Mouse (Mus musculus) CH12.LX (cell line): ENCODE measurements at regions not wholly inside any gene's neighbourhood (a gene's known extent, or its start where the extent isn't known, plus 50 kb on each side); places are given as distances from the start of the nearest gene placed in this dataset.

Experiments
- DNase-seq: peaks from one replicate; pipeline ENCODE4 v3.0.0-alpha.2; 2013; ENCODE audit errors: extremely low read depth
- H3K27ac ChIP-seq: 2 replicates; pipeline ENCODE4 v1.5.1; 2012; ENCODE audit warnings: low read depth, mild to moderate bottlenecking, control low read depth, moderate library complexity; ENCODE audit not compliant: insufficient read depth
- H3K27me3 ChIP-seq: replicated peaks from 2 replicates; pipeline ENCODE3; 2012; ENCODE audit warnings: inconsistent platforms
- H3K36me3 ChIP-seq, 2 experiments: replicated peaks in 1 of 2; 2 replicates each; pipeline versions ENCODE3 to v1.6.1; 2012; ENCODE audit warnings: inconsistent platforms in 1 of 2, low read length in 1 of 2, mild to moderate bottlenecking in 1 of 2, mixed read lengths in 1 of 2, moderate library complexity in 1 of 2; ENCODE audit not compliant: control insufficient read depth in 1 of 2, insufficient read depth in 1 of 2
- H3K4me1 ChIP-seq, 2 experiments: 2 replicates each; pipeline ENCODE4 v1.6.1; 2012; ENCODE audit warnings: inconsistent platforms in 1 of 2, moderate library complexity in 1 of 2; ENCODE audit not compliant: insufficient read depth in 2 of 2, control insufficient read depth in 1 of 2
- H3K4me2 ChIP-seq: 2 replicates; pipeline ENCODE4 v1.6.1; 2012; ENCODE audit warnings: low read depth, mild to moderate bottlenecking, control low read depth; ENCODE audit not compliant: poor library complexity, insufficient read depth, severe bottlenecking
- H3K4me3 ChIP-seq, 3 experiments: fragments of 150-350 bp in 1 of 3; sonication (generic) in 1 of 3; replicated peaks in 1 of 3; 2 replicates each; pipeline versions ENCODE3 to v1.5.1; 2011 to 2012; ENCODE audit warnings: low read depth in 2 of 3, low read length in 2 of 3, mild to moderate bottlenecking in 2 of 3, moderate library complexity in 2 of 3, control low read depth in 1 of 3, improper control_type of control experiment in 1 of 3, inconsistent platforms in 1 of 3, mixed read lengths in 1 of 3; ENCODE audit not compliant: poor library complexity in 1 of 3
- H3K79me2 ChIP-seq: replicated peaks from 2 replicates; pipeline ENCODE4 v1.6.1; 2012; ENCODE audit warnings: mild to moderate bottlenecking, moderate library complexity; ENCODE audit not compliant: control insufficient read depth, poor library complexity, insufficient read depth, severe bottlenecking; ENCODE audit errors: extremely low read depth
- H3K9ac ChIP-seq: 2 replicates; pipeline ENCODE4 v1.6.1; 2012; ENCODE audit warnings: low read depth, mild to moderate bottlenecking, control low read depth, moderate library complexity; ENCODE audit not compliant: insufficient read depth
- H3K9me3 ChIP-seq: replicated peaks from 2 replicates; pipeline ENCODE3; 2012; ENCODE audit warnings: low read length, inconsistent platforms, mixed read lengths
- BHLHE40 ChIP-seq: IDR thresholded peaks from 2 replicates; pipeline ENCODE4 v1.6.1; 2011; ENCODE audit warnings: mild to moderate bottlenecking, low read depth, low read length, improper control_type of control experiment
- CHD1 ChIP-seq: IDR thresholded peaks from 2 replicates; pipeline ENCODE4 v1.6.1; 2012; ENCODE audit warnings: low read depth, low read length, improper control_type of control experiment, inconsistent platforms
- ELF1 ChIP-seq: IDR thresholded peaks from 2 replicates; pipeline ENCODE4 v1.6.1; 2014; ENCODE audit warnings: low read depth, mild to moderate bottlenecking, inconsistent platforms, low read length, improper control_type of control experiment
- ETS1 ChIP-seq: conservative IDR thresholded peaks from 2 replicates; pipeline ENCODE4 v1.6.1; 2012; ENCODE audit warnings: low read depth, mild to moderate bottlenecking, inconsistent platforms, low read length, improper control_type of control experiment, moderate library complexity
- GABPA ChIP-seq: IDR thresholded peaks from 2 replicates; pipeline ENCODE4 v1.6.1; 2012; ENCODE audit warnings: low read depth, low read length, improper control_type of control experiment, inconsistent platforms; ENCODE audit not compliant: insufficient replicate concordance
- HCFC1 ChIP-seq: IDR thresholded peaks from 2 replicates; pipeline ENCODE4 v1.6.1; 2012; ENCODE audit warnings: low read depth, mild to moderate bottlenecking, inconsistent platforms, low read length, improper control_type of control experiment
- JUND ChIP-seq: conservative IDR thresholded peaks from 2 replicates; pipeline ENCODE4 v1.6.1; 2011; ENCODE audit warnings: low read depth, low read length, improper control_type of control experiment
- KAT2A ChIP-seq: IDR thresholded peaks from 2 replicates; pipeline ENCODE4 v1.6.1; 2012; ENCODE audit warnings: low read length, improper control_type of control experiment, inconsistent platforms; ENCODE audit not compliant: insufficient replicate concordance
- MXI1 ChIP-seq: IDR thresholded peaks from 2 replicates; pipeline ENCODE4 v1.6.1; 2011; ENCODE audit warnings: mild to moderate bottlenecking, low read depth, low read length, improper control_type of control experiment
- MYC ChIP-seq: IDR thresholded peaks from 2 replicates; pipeline ENCODE4 v1.6.1; 2011; ENCODE audit warnings: low read depth, mild to moderate bottlenecking, improper control_type of control experiment, low read length
- NELFE ChIP-seq: IDR thresholded peaks from 2 replicates; pipeline ENCODE4 v1.6.1; 2011; ENCODE audit warnings: low read depth, low read length, improper control_type of control experiment
- PAX5 ChIP-seq: IDR thresholded peaks from 2 replicates; pipeline ENCODE4 v1.6.1; 2012; ENCODE audit warnings: low read length, inconsistent platforms, mixed read lengths
- POLR2A ChIP-seq: IDR thresholded peaks from 2 replicates; pipeline ENCODE4 v1.6.1; 2011; ENCODE audit warnings: low read depth, mild to moderate bottlenecking, improper control_type of control experiment, low read length
- RAD21 ChIP-seq: IDR thresholded peaks from 2 replicates; pipeline ENCODE4 v1.6.1; 2011; ENCODE audit warnings: low read depth, mild to moderate bottlenecking, low read length, improper control_type of control experiment, moderate library complexity
- RCOR1 ChIP-seq: conservative IDR thresholded peaks from 2 replicates; pipeline ENCODE4 v1.6.1; 2012; ENCODE audit warnings: low read depth, mild to moderate bottlenecking, inconsistent platforms, low read length, improper control_type of control experiment
- TBP ChIP-seq: conservative IDR thresholded peaks from 2 replicates; pipeline ENCODE4 v1.6.1; 2011; ENCODE audit warnings: low read depth, low read length, improper control_type of control experiment
- UBTF ChIP-seq: IDR thresholded peaks from 2 replicates; pipeline ENCODE4 v1.6.1; 2012; ENCODE audit warnings: low read depth, mild to moderate bottlenecking, inconsistent platforms, low read length, improper control_type of control experiment, moderate library complexity
- USF2 ChIP-seq: conservative IDR thresholded peaks from 2 replicates; pipeline ENCODE4 v1.6.1; 2011; ENCODE audit warnings: low read depth, low read length, improper control_type of control experiment
- ZC3H11A ChIP-seq: IDR thresholded peaks from 2 replicates; pipeline ENCODE4 v1.6.1; 2012; ENCODE audit warnings: low read depth, mild to moderate bottlenecking, inconsistent platforms, low read length, improper control_type of control experiment
- ZKSCAN1 ChIP-seq: IDR thresholded peaks from 2 replicates; pipeline ENCODE4 v1.6.1; 2012; ENCODE audit warnings: low read depth, inconsistent platforms, low read length, improper control_type of control experiment, borderline replicate concordance
- dilution Hi-C: fragments of 300-500 bp; cut with MboI; formaldehyde crosslinking; loops from 2 replicates; pipeline ENCODE4 v1.14.3; 2020; ENCODE audit warnings: low sequenced_read_pairs; ENCODE audit not compliant: extremely low pct_unique_long_range_greater_than_20kb, extremely low pct_ligation_motif_present
- in situ Hi-C: fragments of 300-500 bp; cut with MboI; formaldehyde crosslinking; loops from 3 replicates; pipeline ENCODE4 v1.14.3; 2019; ENCODE audit warnings: low sequenced_read_pairs, low pct_ligation_motif_present, low pct_unique_long_range_greater_than_20kb, mixed read lengths

- no peak overlapping the region for H3K27ac ChIP-seq
- dilution Hi-C loops, result no loop called here
- no peak overlapping the region for H3K4me3 ChIP-seq
- no peaks in the 10 kb centered on the region for H3K79me2 ChIP-seq
- DNase-seq, result no peak
- no peaks in the 10 kb centered on the region for H3K27me3 ChIP-seq
- no peaks in the 10 kb centered on the region for H3K36me3 ChIP-seq
- no peak overlapping the region for H3K9ac ChIP-seq
- TF ChIP-seq TBP (no peak), PAX5 (no peak), ETS1 (no peak), GABPA (no peak), RCOR1 (no peak), HCFC1 (no peak), USF2 (no peak), POLR2A (no peak), JUND (no peak), UBTF (no peak), ZC3H11A (no peak), ZKSCAN1 (no peak), KAT2A (no peak), RAD21 (no peak), NELFE (no peak), MYC (no peak), CHD1 (no peak), BHLHE40 (no peak)
- in situ Hi-C loops, result no loop called here
- H3K4me1 ChIP-seq, result no peaks in the 10 kb centered on the region
- no peaks in the 10 kb centered on the region for H3K9me3 ChIP-seq
- no peak overlapping the region for H3K4me2 ChIP-seq
These were observed 138.1 kb upstream of the Gm11114 start for GRCm38 (mm10) chr9:85174431-85174830.

GRCm38 (mm10) chr9:85201202-85201601 lies 111.4 kb upstream of the Gm11114 start:
- Histone ChIP-seq H3K9ac (no peak overlapping the region), H3K27ac (no peak overlapping the region), H3K4me1 (no peaks in the 10 kb centered on the region), H3K36me3 (no peaks in the 10 kb centered on the region), H3K9me3 (no peaks in the 10 kb centered on the region), H3K4me2 (no peak overlapping the region), H3K4me3 (no peak overlapping the region), H3K27me3 (no peaks in the 10 kb centered on the region), H3K79me2 (no peaks in the 10 kb centered on the region)
- no peak for DNase-seq
- dilution Hi-C loops (no loop called here), in situ Hi-C loops (no loop called here)
- TF ChIP-seq MXI1, result no peak
- no peak for TF ChIP-seq ELF1
- no peak for TF ChIP-seq CHD1
